Mouse (Mus musculus) embryo, embryonic 10.5 days (tissue): ENCODE measurements around the gene Atpaf1.

Source experiments
- DNase-seq: peaks from one replicate; pipeline ENCODE4 v3.0.0-alpha.2; 2015; ENCODE audit warnings: low spot score

Gene Atpaf1

GRCm38 (mm10) chr4:115812326-115812725, 27.7 kb downstream of the Atpaf1 start:
- DNase-seq, result no peak

- DNase-seq, result no peak
Observed at GRCm38 (mm10) chr4:115815606-115816005, 31.0 kb downstream of the Atpaf1 start.

DNA sequence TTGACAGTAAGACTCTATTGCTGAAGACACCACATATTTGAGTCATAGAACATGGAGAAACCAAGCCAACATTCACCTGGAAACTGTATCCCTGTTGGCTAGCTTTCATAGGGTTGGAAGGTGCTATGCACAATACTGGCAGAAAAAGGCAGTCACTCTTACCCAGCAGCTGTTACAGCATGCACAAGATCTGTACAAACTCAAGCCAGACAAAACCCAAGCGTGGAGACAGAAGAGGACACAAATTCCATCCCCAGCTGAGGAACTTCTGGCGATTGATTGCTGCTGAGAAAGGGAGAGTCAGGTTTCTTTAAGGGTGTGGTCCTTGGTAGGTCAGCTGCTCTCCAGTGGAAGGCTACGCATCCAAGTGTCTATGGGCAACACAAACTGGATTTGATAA, 35.6 kb downstream of the Atpaf1 start:
- DNase-seq, result no peak

- no peak for DNase-seq
Observed at GRCm38 (mm10) chr4:115820944-115821343, 36.3 kb downstream of the Atpaf1 start.

DNA sequence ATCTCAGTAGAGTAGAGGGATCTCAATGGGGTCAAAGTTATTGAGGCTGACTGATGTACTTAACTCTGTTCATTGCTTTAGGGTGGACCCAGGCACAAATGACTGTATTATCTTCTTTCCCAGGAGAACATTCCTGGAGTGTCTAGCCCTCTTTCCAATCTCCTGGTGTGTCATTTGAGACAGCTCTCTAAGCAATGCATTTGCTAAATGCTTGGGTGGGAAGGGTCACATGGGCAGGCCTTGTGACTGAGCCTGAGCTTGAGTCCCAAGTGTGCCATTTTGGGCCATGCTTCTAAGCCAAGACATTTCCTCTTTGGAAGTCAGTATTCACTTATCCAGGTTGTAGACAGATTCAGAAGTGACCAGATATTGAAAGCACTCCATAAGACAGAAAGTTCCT, 36.8 kb downstream of the Atpaf1 start:
- no peak for DNase-seq

DNA sequence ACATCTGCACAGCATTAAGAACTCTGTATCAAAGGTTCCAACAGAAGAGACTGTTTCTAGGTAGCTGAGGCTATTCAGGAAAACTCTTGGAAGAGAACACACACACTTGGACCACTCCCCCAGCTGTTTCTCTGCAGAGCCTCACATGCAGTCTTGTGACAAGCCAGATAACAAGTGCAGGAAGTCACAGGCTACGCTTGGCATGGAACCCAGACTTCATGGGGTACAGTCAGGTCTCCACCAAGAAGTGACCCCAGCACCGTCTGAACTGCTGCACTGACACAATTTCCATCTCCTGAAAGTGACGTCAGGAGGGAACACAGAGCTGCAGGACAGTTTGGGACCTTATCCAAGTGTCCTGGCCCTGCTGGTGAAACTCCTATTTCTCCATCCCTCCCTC, 37.3 kb downstream of the Atpaf1 start:
- DNase-seq, result no peak

DNA sequence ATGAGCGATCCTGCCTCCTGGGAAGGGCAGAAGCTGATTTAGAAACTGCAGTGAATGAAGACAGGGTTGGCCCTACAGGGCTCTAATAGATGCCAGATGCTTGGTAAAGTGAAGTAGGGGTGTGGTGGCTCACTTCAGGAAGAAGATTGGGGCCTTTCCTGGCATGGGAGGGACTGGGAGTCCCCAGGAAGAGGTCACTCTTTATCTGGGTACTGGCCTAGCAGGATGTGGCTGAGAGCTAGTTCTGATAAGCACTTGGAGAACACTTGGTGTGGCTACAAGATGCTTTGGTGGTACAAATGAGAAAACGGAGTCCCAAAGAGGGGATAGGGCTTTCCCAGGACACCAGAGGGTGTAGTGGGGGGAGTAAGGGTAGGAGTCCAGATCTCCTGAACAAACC, 39.6 kb downstream of the Atpaf1 start:
- no peak for DNase-seq

DNA sequence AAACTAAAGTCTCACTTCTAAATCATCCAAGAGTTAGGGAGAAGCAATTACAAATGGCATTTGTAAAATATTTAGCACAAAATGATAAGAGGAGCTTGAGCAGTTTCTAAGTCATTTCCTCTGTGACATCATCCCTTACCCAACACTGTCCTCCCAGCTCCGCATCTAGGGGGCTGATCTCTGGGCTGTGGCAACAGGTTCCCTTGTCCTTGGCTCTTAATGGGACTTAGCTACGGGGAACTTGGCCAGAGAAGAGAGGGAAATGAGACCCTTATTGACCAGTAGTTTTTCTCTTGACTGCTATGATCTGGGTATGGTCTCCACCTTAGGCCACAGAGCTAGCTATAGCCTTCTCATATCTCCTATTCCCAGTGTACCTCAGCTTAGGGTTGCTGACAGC, 40.7 kb downstream of the Atpaf1 start:
- no peak for DNase-seq

DNA sequence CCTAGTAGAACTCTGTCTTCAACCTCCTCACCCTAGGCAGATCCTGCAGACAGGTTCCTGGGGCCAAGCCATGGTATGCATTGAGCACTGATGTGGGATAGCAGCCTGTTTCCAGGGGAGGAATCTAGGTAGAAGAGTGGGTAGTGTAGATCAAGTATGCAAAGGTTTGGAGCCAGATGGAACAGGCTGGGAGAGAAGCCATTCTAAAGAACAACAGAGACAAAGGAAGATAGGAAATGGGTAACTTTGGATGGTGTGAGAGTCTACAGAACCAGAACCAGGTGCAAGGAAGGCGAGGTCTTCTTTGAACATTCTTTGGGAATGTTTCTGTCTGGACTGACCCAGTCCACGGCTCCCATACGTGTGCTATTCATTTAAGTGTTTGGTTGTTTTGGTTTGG, 42.5 kb downstream of the Atpaf1 start:
- DNase-seq, result no peak

DNA sequence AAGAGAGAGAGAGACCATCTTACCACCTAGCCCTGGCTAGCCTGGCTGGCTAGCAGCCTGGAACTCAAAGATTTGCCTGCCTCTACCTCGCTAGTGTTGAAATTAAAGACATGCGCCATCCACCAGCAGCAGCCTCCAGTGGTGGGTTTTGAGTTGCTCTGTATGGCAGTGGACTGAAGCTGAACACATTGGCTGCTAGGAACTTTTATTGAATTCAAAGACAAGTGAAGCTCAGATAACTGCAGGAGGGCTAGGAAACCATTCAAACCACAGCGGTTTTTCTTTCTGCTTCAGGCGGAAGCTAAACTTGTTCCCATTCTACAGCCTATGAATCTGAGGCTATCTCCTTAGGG, 42.9 kb downstream of the Atpaf1 start:
- no peak for DNase-seq

DNA sequence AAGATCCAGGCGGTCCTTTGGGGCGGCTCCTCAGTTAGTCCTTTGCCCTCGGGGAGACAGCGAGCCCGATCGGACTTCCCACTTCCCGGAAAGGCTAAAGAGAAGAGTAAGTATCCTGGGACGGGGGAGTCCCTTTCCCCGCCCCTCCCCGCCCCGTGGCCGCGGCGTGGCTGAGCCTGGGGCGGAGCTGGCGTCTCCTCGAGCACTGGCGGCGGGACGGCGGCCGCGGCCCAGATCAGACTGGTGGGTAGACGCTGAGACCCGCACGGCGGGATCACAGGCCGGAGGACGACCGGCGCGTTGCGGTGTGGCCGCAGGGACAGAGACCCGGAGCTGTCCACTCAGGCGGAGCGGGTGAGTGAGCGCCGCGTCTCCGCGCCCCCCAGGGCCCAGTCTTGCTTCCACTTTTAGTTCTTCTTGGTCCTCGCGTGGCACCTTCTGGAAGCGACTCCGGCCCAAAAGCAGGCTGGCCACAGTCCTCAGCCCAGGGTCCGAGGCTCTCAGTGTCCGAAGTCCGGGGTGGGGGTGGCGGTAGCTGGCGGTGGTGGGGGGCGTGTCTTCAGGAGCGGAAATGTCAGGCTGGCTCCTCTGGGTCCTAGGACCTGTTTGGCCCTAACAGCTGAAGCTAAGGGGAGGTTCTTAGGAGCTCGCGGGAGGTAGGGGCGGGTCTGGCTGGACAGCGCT, 43.4 kb downstream of the Atpaf1 start, which contains the start of gene Mob3c:
Mob3c (plus strand) TSS at position 205 of the 684 bp plus-strand sequence.
- DNase-seq, result peak; percentile 91

GRCm38 (mm10) chr4:115828572-115828902, 43.9 kb downstream of the Atpaf1 start:
- no peak for DNase-seq

- no peak for DNase-seq
Observed at GRCm38 (mm10) chr4:115830491-115830890, 45.9 kb downstream of the Atpaf1 start.

DNA sequence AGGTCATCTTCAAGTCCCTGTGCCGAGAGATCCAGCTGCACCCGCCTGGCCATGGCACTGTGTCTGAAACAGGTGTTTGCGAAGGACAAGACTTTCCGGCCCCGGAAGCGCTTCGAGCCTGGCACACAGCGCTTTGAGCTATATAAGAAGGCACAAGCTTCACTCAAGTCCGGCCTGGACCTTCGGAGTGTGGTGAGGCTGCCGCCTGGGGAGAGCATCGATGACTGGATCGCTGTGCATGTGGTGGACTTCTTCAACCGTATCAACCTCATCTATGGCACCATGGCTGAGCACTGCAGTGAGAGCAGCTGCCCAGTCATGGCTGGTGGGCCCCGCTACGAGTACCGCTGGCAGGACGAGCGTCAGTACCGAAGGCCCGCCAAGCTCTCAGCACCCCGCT, 46.6 kb downstream of the Atpaf1 start:
- DNase-seq, result no peak

- no peak for DNase-seq
Observed at GRCm38 (mm10) chr4:115832040-115832439, 47.4 kb downstream of the Atpaf1 start.

- no peak for DNase-seq
Observed at GRCm38 (mm10) chr4:115835576-115835975, 51.0 kb downstream of the Atpaf1 start.

DNA sequence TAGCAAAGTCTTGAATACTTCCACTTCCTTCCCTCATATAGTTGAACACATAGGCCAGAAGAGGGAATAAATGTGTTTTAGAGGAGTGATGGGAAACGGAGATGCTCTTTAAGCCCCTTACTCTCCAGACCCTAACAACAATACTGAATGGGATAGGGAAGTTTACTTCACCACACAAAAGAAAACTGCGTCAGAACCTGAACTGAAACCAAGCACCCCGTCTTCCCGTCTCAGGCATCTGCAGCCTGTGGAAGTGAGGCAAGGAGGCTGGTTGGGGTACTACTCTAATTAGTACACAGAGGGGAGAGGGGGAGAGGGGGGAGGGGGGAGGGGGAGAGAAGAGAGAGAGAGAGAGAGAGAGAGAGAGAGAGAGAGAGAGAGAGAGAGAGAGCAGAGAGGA, 53.6 kb downstream of the Atpaf1 start:
- DNase-seq, result no peak

GRCm38 (mm10) chr4:115838696-115839641, 54.4 kb downstream of the Atpaf1 start, which contains the start of gene Mknk1:
TSS of gene Mknk1 (plus strand) at chr4:115839198.
- DNase-seq, result peak; percentile 97

DNA sequence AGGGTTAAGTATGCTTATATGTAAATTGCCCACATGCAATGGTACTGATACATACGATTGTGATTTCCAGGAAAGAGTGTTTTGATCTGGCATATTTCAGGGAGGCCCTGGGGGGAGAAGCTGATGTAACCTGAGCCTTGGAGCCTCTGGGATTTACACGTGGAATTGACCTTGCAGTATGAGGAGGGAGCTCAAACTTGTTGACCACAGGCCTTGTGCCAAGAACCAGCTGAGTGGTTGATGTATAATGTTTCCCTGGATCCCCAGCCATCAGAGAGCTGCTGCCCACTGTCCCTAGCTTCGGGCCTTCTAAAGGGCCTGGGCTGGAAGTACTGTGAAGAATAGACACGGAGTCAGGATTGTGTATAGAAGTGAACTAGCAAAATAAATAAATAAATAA, 55.3 kb downstream of the Atpaf1 start:
- DNase-seq, result no peak

DNA sequence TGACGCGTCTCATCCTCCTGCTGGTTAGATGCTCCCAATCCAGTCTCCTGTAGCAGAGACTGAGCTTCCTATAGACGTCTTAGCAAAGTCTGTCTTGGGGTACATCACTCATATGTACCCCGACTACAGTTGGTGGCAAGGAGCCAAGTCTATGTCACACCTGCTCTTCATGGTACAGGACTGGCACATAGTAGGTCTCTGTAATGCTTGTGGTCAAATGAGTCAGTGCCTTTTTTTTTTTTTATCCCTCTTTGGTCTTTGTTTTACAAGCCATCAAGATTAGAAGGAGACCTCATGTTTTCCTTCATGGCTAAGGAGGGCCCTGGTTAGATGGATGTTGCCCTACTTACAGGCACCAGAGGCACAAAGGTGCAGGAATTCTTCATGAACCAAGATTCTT, 56.2 kb downstream of the Atpaf1 start:
- no peak for DNase-seq

DNA sequence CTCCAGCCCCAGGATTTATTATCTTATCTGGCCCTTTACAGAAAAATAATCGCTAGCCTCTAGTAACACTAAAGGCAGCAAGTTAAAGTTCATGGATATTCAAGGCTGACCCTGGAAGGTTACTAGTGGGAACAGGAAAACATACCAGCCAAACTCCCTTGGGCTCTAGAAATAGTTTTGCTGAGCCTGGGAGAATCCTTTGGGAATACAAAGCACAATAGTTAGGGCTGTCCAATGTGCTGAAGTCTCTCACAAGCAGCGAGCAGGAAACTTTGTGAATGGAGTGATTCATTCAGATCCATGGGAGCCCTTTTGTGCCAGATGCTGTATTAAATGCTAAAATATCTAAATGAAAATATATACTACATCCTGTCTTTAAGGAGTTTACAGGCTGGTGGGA, 62.0 kb downstream of the Atpaf1 start:
- peak; percentile 42 for DNase-seq

GRCm38 (mm10) chr4:115847377-115847776, 62.8 kb downstream of the Atpaf1 start:
- DNase-seq, result no peak

DNA sequence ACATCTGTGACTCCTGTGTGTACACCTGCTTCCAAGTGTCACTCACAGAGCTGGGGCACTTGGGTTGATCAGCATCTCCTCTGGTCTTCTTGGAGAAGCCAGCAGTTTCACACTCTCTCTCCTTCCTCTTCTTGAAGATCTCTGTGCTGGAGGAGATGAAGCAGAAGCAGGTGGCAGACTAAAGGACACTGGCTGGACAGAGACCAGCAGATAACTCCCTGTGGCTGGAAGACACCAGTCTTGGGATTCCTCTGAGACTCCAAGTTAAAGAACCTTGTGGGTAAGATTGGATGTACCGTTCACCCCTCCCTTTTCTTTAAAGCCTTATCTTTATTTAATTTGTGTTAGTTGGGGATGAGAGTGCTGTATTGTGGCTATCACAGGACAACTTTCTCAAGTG, 63.5 kb downstream of the Atpaf1 start:
- no peak for DNase-seq
